Mouse (Mus musculus) lung, embryonic 16.5 days (tissue): ENCODE measurements around the gene Olfr259. TPM values are rescaled to one million over a fixed set of nuclear protein-coding genes. Genes with fewer than 3 reads are reported as not detected.

Source experiments
- ATAC-seq: fragments of 200-750 bp; cut with Nextera tagmentation; 2 replicates; pipeline ENCODE4 v1.8.0; 2017; ENCODE audit warnings: low read depth, mild to moderate bottlenecking, moderate library complexity
- H3K27ac ChIP-seq: fragments of 300-500 bp; sonication (generic); 2 replicates; pipeline ENCODE4 v1.5.1; 2014; ENCODE audit warnings: mild to moderate bottlenecking, control low read depth, low read length
- H3K27me3 ChIP-seq: fragments of 300-500 bp; sonication (generic); 2 replicates; pipeline ENCODE4 v1.6.1; 2014; ENCODE audit warnings: low read depth, low read length, mixed read lengths; ENCODE audit not compliant: control insufficient read depth, insufficient read depth
- H3K36me3 ChIP-seq: fragments of 300-500 bp; sonication (generic); 2 replicates; pipeline ENCODE4 v1.6.1; 2014; ENCODE audit warnings: low read length; ENCODE audit not compliant: control insufficient read depth, insufficient read depth
- H3K4me1 ChIP-seq: fragments of 300-500 bp; sonication (generic); replicated peaks from 2 replicates; pipeline ENCODE4 v1.6.1; 2014; ENCODE audit warnings: low read length, mixed read lengths; ENCODE audit not compliant: control insufficient read depth, insufficient read depth
- H3K4me2 ChIP-seq: fragments of 300-500 bp; sonication (generic); 2 replicates; pipeline ENCODE4 v1.6.1; 2014; ENCODE audit warnings: low read depth, low read length, control low read depth
- H3K4me3 ChIP-seq: fragments of 300-500 bp; sonication (generic); 2 replicates; pipeline ENCODE4 v1.5.1; 2014; ENCODE audit warnings: mild to moderate bottlenecking, low read length, control low read depth
- H3K9ac ChIP-seq: fragments of 300-500 bp; sonication (generic); 2 replicates; pipeline ENCODE4 v1.6.1; 2014; ENCODE audit warnings: low read length, control low read depth
- H3K9me3 ChIP-seq: fragments of 300-500 bp; sonication (generic); 2 replicates; pipeline ENCODE4 v1.6.1; 2016; ENCODE audit warnings: low read length; ENCODE audit not compliant: control insufficient read depth
- WGBS: fragments of 180-500 bp; shearing (Covaris S2); extraction: QIAGEN DNeasy Blood & Tissue Kit; methylation state at CpG from one replicate; pipeline ENCODE4 v1.1.7; 2014; 5-methylcytosine and 5-hydroxymethylcytosine counted together
- polyA plus RNA-seq: library from polyadenylated mRNA; unstranded; fragments of >200 nt; fragmentation: Nextera tagmentation; extraction: Ambion mirVana; gene quantifications from 2 replicates; pipeline ENCODE4 v1.2.1, GENCODE M21; 2015

The Olfr259 gene
- polyA plus RNA-seq: not detected in 2 replicates

GRCm38 (mm10) chr2:87114467-87114866 lies at the start of gene Olfr259:
TSS of gene Olfr259 (minus strand) at chr2:87114567.
- H3K36me3 ChIP-seq: no peaks in the 10 kb centered on the region
- no peaks in the 10 kb centered on the region for H3K27me3 ChIP-seq
- no peak within 1 kb of the TSS for H3K27ac ChIP-seq
- no peak within 1 kb of the TSS for H3K9ac ChIP-seq
- no peak within 1 kb of the TSS for H3K4me2 ChIP-seq
- no peak for ATAC-seq
- H3K4me3 ChIP-seq: no peak within 1 kb of the TSS
- H3K9me3 ChIP-seq: no peaks in the 10 kb centered on the region
- no peaks in the 10 kb centered on the region for H3K4me1 ChIP-seq

GRCm38 (mm10) chr2:87152524-87152923 lies 38.2 kb upstream of the Olfr259 start, which contains the start of gene Olfr1111:
TSS of gene Olfr1111 (minus strand) at chr2:87152624.
- Histone ChIP-seq H3K27me3 (no peaks in the 10 kb centered on the region), H3K4me2 (no peak within 1 kb of the TSS)

GRCm38 (mm10) chr2:87140200-87140599 lies 25.8 kb upstream of the Olfr259 start, which contains the start of gene Olfr1110:
TSS of gene Olfr1110 (minus strand) at chr2:87140300.
- Histone ChIP-seq H3K27ac (no peak within 1 kb of the TSS), H3K9me3 (no peaks in the 10 kb centered on the region), H3K4me3 (no peak within 1 kb of the TSS), H3K9ac (no peak within 1 kb of the TSS), H3K36me3 (no peaks in the 10 kb centered on the region), H3K4me1 (no peaks in the 10 kb centered on the region), H3K27me3 (no peaks in the 10 kb centered on the region), H3K4me2 (no peak within 1 kb of the TSS)
- WGBS: 76% methylated on average over 1 of the region's 1 CpGs
- ATAC-seq: no peak

More at GRCm38 (mm10) chr2:87152524-87152923, 38.2 kb upstream of the Olfr259 start, which contains the start of gene Olfr1111:
- H3K4me1 ChIP-seq: no peaks in the 10 kb centered on the region
- no peak for ATAC-seq
- no peaks in the 10 kb centered on the region for H3K36me3 ChIP-seq
- H3K9me3 ChIP-seq: no peaks in the 10 kb centered on the region
- no peak within 1 kb of the TSS for H3K9ac ChIP-seq
- H3K4me3 ChIP-seq: no peak within 1 kb of the TSS
- no peak within 1 kb of the TSS for H3K27ac ChIP-seq

GRCm38 (mm10) chr2:87095908-87096307 lies 18.5 kb downstream of the Olfr259 start, which contains the start of gene Olfr1109:
TSS of gene Olfr1109 (minus strand) at chr2:87096008.
- ATAC-seq: no peak
- 79% methylated on average over 1 of the region's 1 CpGs for WGBS
- H3K4me3 ChIP-seq: no peak within 1 kb of the TSS

GRCm38 (mm10) chr2:87075717-87076116 lies 38.6 kb downstream of the Olfr259 start, which contains the start of gene Olfr1107:
TSS of gene Olfr1107 (minus strand) at chr2:87075817.
- no peak within 1 kb of the TSS for H3K27ac ChIP-seq
- no peaks in the 10 kb centered on the region for H3K27me3 ChIP-seq
- H3K4me1 ChIP-seq: no peaks in the 10 kb centered on the region
- 82% methylated on average over 1 of the region's 1 CpGs for whole genome bisulfite sequencing
- H3K4me2 ChIP-seq: no peak within 1 kb of the TSS
- no peak within 1 kb of the TSS for H3K4me3 ChIP-seq
- H3K36me3 ChIP-seq: no peaks in the 10 kb centered on the region
- no peaks in the 10 kb centered on the region for H3K9me3 ChIP-seq
- no peak for ATAC-seq
- H3K9ac ChIP-seq: no peak within 1 kb of the TSS

More at GRCm38 (mm10) chr2:87095908-87096307, 18.5 kb downstream of the Olfr259 start, which contains the start of gene Olfr1109:
- H3K9ac ChIP-seq: no peak within 1 kb of the TSS
- no peaks in the 10 kb centered on the region for H3K36me3 ChIP-seq
- no peaks in the 10 kb centered on the region for H3K27me3 ChIP-seq
- H3K27ac ChIP-seq: no peak within 1 kb of the TSS
- H3K4me2 ChIP-seq: no peak within 1 kb of the TSS
- H3K9me3 ChIP-seq: no peaks in the 10 kb centered on the region
- no peaks in the 10 kb centered on the region for H3K4me1 ChIP-seq

Other genes starting within 250 kb of the Olfr259 start
- gene Gm13723, start 239.8 kb downstream of the Olfr259 start, polyA plus RNA-seq: not detected in 2 replicates
- not detected in 2 replicates for gene Olfr1097, start 222.4 kb downstream of the Olfr259 start, polyA plus RNA-seq
- gene Olfr1098, start 190.0 kb downstream of the Olfr259 start, polyA plus RNA-seq: not detected in 2 replicates
- gene Olfr1099, start 153.9 kb downstream of the Olfr259 start, polyA plus RNA-seq: not detected in 2 replicates
- gene Olfr1100, start 134.6 kb downstream of the Olfr259 start, polyA plus RNA-seq: not detected in 2 replicates
- gene Olfr1101, start 123.3 kb downstream of the Olfr259 start, polyA plus RNA-seq: not detected in 2 replicates
- not detected in 2 replicates for gene Olfr1102, start 116.2 kb downstream of the Olfr259 start, polyA plus RNA-seq
- not detected in 2 replicates for gene Olfr1104, start 87.5 kb downstream of the Olfr259 start, polyA plus RNA-seq
- not detected in 2 replicates for gene Olfr1105, start 78.0 kb downstream of the Olfr259 start, polyA plus RNA-seq
- not detected in 2 replicates for gene Olfr1106, start 62.3 kb downstream of the Olfr259 start, polyA plus RNA-seq
- gene Olfr1107, start 38.8 kb downstream of the Olfr259 start, polyA plus RNA-seq: not detected in 2 replicates
- gene Olfr1109, start 18.6 kb downstream of the Olfr259 start, polyA plus RNA-seq: not detected in 2 replicates
- not detected in 2 replicates for gene Olfr1110, start 25.7 kb upstream of the Olfr259 start, polyA plus RNA-seq
- not detected in 2 replicates for gene Olfr1111, start 38.1 kb upstream of the Olfr259 start, polyA plus RNA-seq
- gene Olfr1112, start 73.2 kb upstream of the Olfr259 start, polyA plus RNA-seq: not detected in 2 replicates
- gene Olfr1113, start 94.4 kb upstream of the Olfr259 start, polyA plus RNA-seq: not detected in 2 replicates
- not detected in 2 replicates for gene Olfr1115, start 133.4 kb upstream of the Olfr259 start, polyA plus RNA-seq
- not detected in 2 replicates for gene Olfr1116, start 153.0 kb upstream of the Olfr259 start, polyA plus RNA-seq
- not detected in 2 replicates for gene Olfr1118, start 193.0 kb upstream of the Olfr259 start, polyA plus RNA-seq
- gene Olfr1120, start 240.2 kb upstream of the Olfr259 start, polyA plus RNA-seq: not detected in 2 replicates